Mouse (Mus musculus) megakaryocyte, adult 5-6 weeks (primary cell): ENCODE results near the gene Aym1. TPM values are rescaled to one million over a fixed set of nuclear protein-coding genes. Genes with fewer than 3 reads are reported as not detected.

Experiments used
- ATAC-seq: 2 replicates; pipeline ENCODE4 v1.8.0; 2016; ENCODE audit warnings: mild to moderate bottlenecking, inconsistent platforms; ENCODE audit not compliant: poor library complexity, severe bottlenecking
- total RNA-seq, 2 experiments: library from RNA; stranded (forward) in 1 of 2; stranded (reverse) in 1 of 2; fragments of 153-499, 151-499 nt in 1 of 2; fragments of 221-1000, 200-1000 nt in 1 of 2; gene quantifications; 2 replicates each; pipeline versions ENCODE4 v1.2.3 to v1.2.4; 2015 to 2017

Aym1 gene
- total RNA-seq, 2 experiments from 2014 or later, result not detected

GRCm38 (mm10) chr5:113397443-113398317, 40.6 kb downstream of the Aym1 start:
- ATAC-seq, result no peak

GRCm38 (mm10) chr5:113402702-113403101, 45.6 kb downstream of the Aym1 start:
- no peak for ATAC-seq

- ATAC-seq, result no peak
Measured at GRCm38 (mm10) chr5:113407346-113407745, 50.3 kb downstream of the Aym1 start.

Other genes with a start within 250 kb of the Aym1 start
- 0.11 and 0.30 TPM in 2 replicates for gene 2900026A02Rik, start 136.1 kb upstream of the Aym1 start, total RNA-seq (2015)
- 0.29 and 0.45 TPM in 2 replicates for gene 2900026A02Rik, start 136.1 kb upstream of the Aym1 start, total RNA-seq (2017)
- gene Tmem211, start 130.4 kb upstream of the Aym1 start, total RNA-seq (2015), result not detected in 2 replicates
- gene Tmem211, start 130.4 kb upstream of the Aym1 start, total RNA-seq (2017), result not detected in 2 replicates
- gene Sgsm1, start 46.5 kb upstream of the Aym1 start, total RNA-seq (2015), result not detected in 2 replicates
- not detected in 2 replicates for gene Sgsm1, start 46.5 kb upstream of the Aym1 start, total RNA-seq (2017)
- gene Wscd2, start 133.0 kb downstream of the Aym1 start, total RNA-seq (2015), result 0.16 TPM in 1 of 2 replicates, not detected in the other
- gene Wscd2, start 133.0 kb downstream of the Aym1 start, total RNA-seq (2017), result 0.18 TPM in 1 of 2 replicates, not detected in the other